Mouse (Mus musculus): Measurements from ENCODE around the gene Ppip5k2. TPM values are rescaled to one million over a fixed set of nuclear protein-coding genes. Genes with fewer than 3 reads are reported as not detected.

Gene Ppip5k2
- polyA plus RNA-seq (2015; fragmentation: Nextera tagmentation; extraction: Ambion mirVana), result 11.1 and 11.5 TPM in 2 replicates

- Histone ChIP-seq H3K27me3 (ENCODE audit: control insufficient read depth, insufficient read depth, low read length) (no peaks in the 10 kb centered on the region), H3K9ac (ENCODE audit: low read length) (peak within 1 kb of the TSS; percentile 87), H3K27ac (replicated peaks) (peak within 1 kb of the TSS; percentile 89), H3K36me3 (ENCODE audit: control insufficient read depth, insufficient read depth, low read length) (no peaks in the 10 kb centered on the region), H3K4me1 (replicated peaks; ENCODE audit: control insufficient read depth, insufficient read depth) (peaks cover 2% of the 10 kb centered on the region; the same call in 1 of the 2 replicates), H3K9me3 (ENCODE audit: control insufficient read depth, low read length) (no peaks in the 10 kb centered on the region), H3K4me3 (ENCODE audit: low read depth, low read length) (peak within 1 kb of the TSS; percentile 95), H3K4me2 (replicated peaks; ENCODE audit: low read depth) (peak within 1 kb of the TSS; percentile 84)
- WGBS, result under 1% methylated on average over 65 of the region's 66 CpGs
- peak; percentile 99 for ATAC-seq (ENCODE audit: low FRiP score, low TSS enrichment)
- TF ChIP-seq CTCF (IDR thresholded peaks at IDR 0.05; ENCODE audit: low read depth) (peak; percentile 65), EP300 (optimal IDR thresholded peaks at IDR 0.05) (peak; percentile 77)
- DNase-seq (ENCODE audit: low spot score), result peak; percentile 97
Measured at GRCm38 (mm10) chr1:97769904-97770753, at the start of gene Ppip5k2, which contains the start of gene Gin1. Ppip5k2 (minus strand) TSS chr1:97770411. Gin1 (plus strand) TSS chr1:97770172.

DNA sequence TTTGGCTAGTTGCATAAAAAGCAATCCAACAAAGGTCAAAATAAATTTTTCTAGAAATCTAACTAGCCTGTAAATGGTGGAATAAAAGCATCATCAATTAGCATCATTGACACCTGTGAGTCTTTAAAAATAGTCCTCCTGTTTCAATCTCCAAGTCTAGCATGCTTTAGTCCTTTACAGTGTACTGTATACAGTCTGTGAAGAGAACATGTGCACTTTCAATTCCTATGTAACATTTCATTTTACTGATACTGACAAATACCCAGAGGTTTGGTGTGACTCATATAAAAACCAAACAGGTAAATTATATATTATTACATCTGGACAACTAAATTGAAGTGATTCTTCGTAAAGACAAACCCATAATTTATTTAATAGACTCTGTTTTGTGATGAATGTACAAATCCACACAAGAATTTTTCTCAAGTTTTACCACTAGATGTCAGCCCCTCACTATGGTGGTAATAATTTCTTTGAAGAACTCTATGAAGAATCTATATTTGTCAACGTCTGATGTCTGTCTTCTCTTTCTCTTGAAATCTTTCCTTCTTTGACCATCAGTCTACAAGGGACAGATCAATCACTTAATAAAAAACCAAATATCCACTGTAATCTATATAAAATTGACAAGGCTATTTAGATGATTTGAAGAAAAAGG lies 39.2 kb upstream of the Ppip5k2 start:
- Histone ChIP-seq H3K4me2 (replicated peaks; ENCODE audit: low read depth) (no peak overlapping the region), H3K27me3 (ENCODE audit: control insufficient read depth, insufficient read depth, low read length) (no peaks in the 10 kb centered on the region), H3K9me3 (ENCODE audit: control insufficient read depth, low read length) (no peaks in the 10 kb centered on the region), H3K9ac (ENCODE audit: low read length) (no peak overlapping the region), H3K27ac (replicated peaks) (no peak overlapping the region), H3K4me1 (replicated peaks; ENCODE audit: control insufficient read depth, insufficient read depth) (no peaks in the 10 kb centered on the region), H3K4me3 (ENCODE audit: low read depth, low read length) (no peak overlapping the region), H3K36me3 (ENCODE audit: control insufficient read depth, insufficient read depth, low read length) (no peaks in the 10 kb centered on the region)
- 22% methylated on average over 2 of the region's 2 CpGs for WGBS
- DNase-seq (ENCODE audit: low spot score) (no peak), ATAC-seq (ENCODE audit: low FRiP score, low TSS enrichment) (no peak)
- TF ChIP-seq EP300 (optimal IDR thresholded peaks at IDR 0.05) (no peak), CTCF (IDR thresholded peaks at IDR 0.05; ENCODE audit: low read depth) (peak; percentile 84)

GRCm38 (mm10) chr1:97804520-97804919 lies 34.3 kb upstream of the Ppip5k2 start:
- Histone ChIP-seq H3K4me3 (ENCODE audit: low read depth, low read length) (no peak overlapping the region), H3K4me1 (replicated peaks; ENCODE audit: control insufficient read depth, insufficient read depth) (no peaks in the 10 kb centered on the region), H3K36me3 (ENCODE audit: control insufficient read depth, insufficient read depth, low read length) (no peaks in the 10 kb centered on the region), H3K4me2 (replicated peaks; ENCODE audit: low read depth) (no peak overlapping the region), H3K27ac (replicated peaks) (no peak overlapping the region), H3K27me3 (ENCODE audit: control insufficient read depth, insufficient read depth, low read length) (no peaks in the 10 kb centered on the region), H3K9ac (ENCODE audit: low read length) (no peak overlapping the region), H3K9me3 (ENCODE audit: control insufficient read depth, low read length) (no peaks in the 10 kb centered on the region)
- ATAC-seq (ENCODE audit: low FRiP score, low TSS enrichment), result no peak
- DNase-seq (ENCODE audit: low spot score), result no peak
- no peak for TF ChIP-seq CTCF (IDR thresholded peaks at IDR 0.05; ENCODE audit: low read depth)
- TF ChIP-seq EP300 (optimal IDR thresholded peaks at IDR 0.05), result no peak

GRCm38 (mm10) chr1:97802207-97802902 lies 32.1 kb upstream of the Ppip5k2 start:
- TF ChIP-seq EP300 (optimal IDR thresholded peaks at IDR 0.05) (no peak), CTCF (IDR thresholded peaks at IDR 0.05; ENCODE audit: low read depth) (peak; percentile 81)
- no peak overlapping the region for H3K4me3 ChIP-seq (ENCODE audit: low read depth, low read length)
- H3K36me3 ChIP-seq (ENCODE audit: control insufficient read depth, insufficient read depth, low read length), result no peaks in the 10 kb centered on the region
- DNase-seq (ENCODE audit: low spot score) (no peak), ATAC-seq (ENCODE audit: low FRiP score, low TSS enrichment) (no peak)
- no peak overlapping the region for H3K27ac ChIP-seq (replicated peaks)
- no peaks in the 10 kb centered on the region for H3K9me3 ChIP-seq (ENCODE audit: control insufficient read depth, low read length)
- no peaks in the 10 kb centered on the region for H3K27me3 ChIP-seq (ENCODE audit: control insufficient read depth, insufficient read depth, low read length)
- no peak overlapping the region for H3K9ac ChIP-seq (ENCODE audit: low read length)
- WGBS, result 31% methylated on average over 4 of the region's 4 CpGs
- 0 out of 2 replicates have a peak overlapping the region, but pooled peaks have one; percentile 14 for H3K4me2 ChIP-seq (replicated peaks; ENCODE audit: low read depth)
- no peaks in the 10 kb centered on the region for H3K4me1 ChIP-seq (replicated peaks; ENCODE audit: control insufficient read depth, insufficient read depth)

DNA sequence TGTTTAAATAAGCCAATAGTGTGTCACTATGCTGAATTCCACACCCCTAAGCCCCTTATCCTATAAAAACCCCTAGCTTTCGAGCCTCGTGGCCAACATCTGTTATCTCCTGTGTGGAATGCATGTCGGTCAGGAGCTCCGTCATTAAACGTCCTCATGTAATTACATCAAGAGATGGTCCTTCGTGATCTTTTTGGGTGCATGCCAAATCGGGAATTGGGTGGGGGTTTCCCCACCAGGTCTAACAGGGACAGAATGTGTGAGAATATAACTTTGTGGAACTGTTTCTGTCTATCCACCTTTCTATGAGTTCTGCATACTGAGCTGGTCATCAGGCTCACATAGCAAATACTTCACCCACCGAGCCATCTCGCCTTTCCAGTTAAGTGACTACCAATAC lies 25.7 kb upstream of the Ppip5k2 start:
- DNase-seq (ENCODE audit: low spot score), result no peak
- H3K27me3 ChIP-seq (ENCODE audit: control insufficient read depth, insufficient read depth, low read length), result no peaks in the 10 kb centered on the region
- H3K36me3 ChIP-seq (ENCODE audit: control insufficient read depth, insufficient read depth, low read length), result no peaks in the 10 kb centered on the region
- no peak overlapping the region for H3K9ac ChIP-seq (ENCODE audit: low read length)
- H3K9me3 ChIP-seq (ENCODE audit: control insufficient read depth, low read length), result no peaks in the 10 kb centered on the region
- WGBS, result 56% methylated on average over 9 of the region's 9 CpGs
- H3K4me1 ChIP-seq (replicated peaks; ENCODE audit: control insufficient read depth, insufficient read depth), result no peaks in the 10 kb centered on the region
- no peak overlapping the region for H3K27ac ChIP-seq (replicated peaks)
- no peak for TF ChIP-seq CTCF (IDR thresholded peaks at IDR 0.05; ENCODE audit: low read depth)
- no peak for TF ChIP-seq EP300 (optimal IDR thresholded peaks at IDR 0.05)
- H3K4me3 ChIP-seq (ENCODE audit: low read depth, low read length), result no peak overlapping the region
- no peak for ATAC-seq (ENCODE audit: low FRiP score, low TSS enrichment)
- H3K4me2 ChIP-seq (replicated peaks; ENCODE audit: low read depth), result no peak overlapping the region
